Mouse (Mus musculus) kidney, postnatal 0 days (tissue): ENCODE results near the gene Pde3a. TPM values are rescaled to one million over a fixed set of nuclear protein-coding genes. Genes with fewer than 3 reads are reported as not detected.

Source experiments
- ATAC-seq: fragments of 200-750 bp; cut with Nextera tagmentation; replicated peaks from 2 replicates; pipeline ENCODE4 v1.8.0; 2017; ENCODE audit warnings: low read depth, moderate number of reproducible peaks, moderate TSS enrichment, moderate library complexity; ENCODE audit not compliant: low FRiP score
- DNase-seq: peaks from one replicate; pipeline ENCODE4 v3.0.0-alpha.2; 2016; ENCODE audit warnings: low spot score
- H3K27ac ChIP-seq: fragments of 300-500 bp; sonication (generic); 2 replicates; pipeline ENCODE4 v1.5.1; 2014; ENCODE audit warnings: mild to moderate bottlenecking
- H3K27me3 ChIP-seq: fragments of 300-500 bp; sonication (generic); 2 replicates; pipeline ENCODE4 v1.6.1; 2014; ENCODE audit warnings: low read length, mixed read lengths; ENCODE audit not compliant: insufficient read depth
- H3K36me3 ChIP-seq: fragments of 300-500 bp; sonication (generic); 2 replicates; pipeline ENCODE4 v1.6.1; 2014; ENCODE audit warnings: low read length, mixed read lengths; ENCODE audit not compliant: insufficient read depth
- H3K4me1 ChIP-seq: fragments of 300-500 bp; sonication (generic); replicated peaks from 2 replicates; pipeline ENCODE4 v1.6.1; 2014; ENCODE audit warnings: antibody characterized with exemption, low read length, mixed read lengths; ENCODE audit not compliant: insufficient read depth
- H3K4me2 ChIP-seq: fragments of 300-500 bp; sonication (generic); 2 replicates; pipeline ENCODE4 v1.6.1; 2014; ENCODE audit warnings: mild to moderate bottlenecking, low read length, moderate library complexity, mixed read lengths
- H3K4me3 ChIP-seq: fragments of 300-500 bp; sonication (generic); replicated peaks from 2 replicates; pipeline ENCODE4 v1.5.1; 2014; ENCODE audit warnings: low read depth, low read length
- H3K9ac ChIP-seq: fragments of 300-500 bp; sonication (generic); 2 replicates; pipeline ENCODE4 v1.6.1; 2014; ENCODE audit warnings: low read depth, low read length
- H3K9me3 ChIP-seq: fragments of 300-500 bp; sonication (generic); replicated peaks from 2 replicates; pipeline ENCODE4 v1.6.1; 2016; ENCODE audit warnings: low read length, inconsistent platforms, mixed read lengths
- CTCF ChIP-seq: IDR thresholded peaks from 2 replicates; pipeline ENCODE4 v1.5.1; 2016; ENCODE audit warnings: antibody characterized with exemption, low read depth, mild to moderate bottlenecking, moderate library complexity
- WGBS: fragments of 180-500 bp; shearing (Covaris S2); extraction: QIAGEN DNeasy Blood & Tissue Kit; methylation state at CpG from one replicate; pipeline ENCODE4 v1.1.7; 2014; 5-methylcytosine and 5-hydroxymethylcytosine counted together
- polyA plus RNA-seq: library from polyadenylated mRNA; unstranded; fragments of >200 nt; fragmentation: Nextera tagmentation; extraction: Ambion mirVana; gene quantifications from 2 replicates; pipeline ENCODE4 v1.2.1, GENCODE M21; 2015

Pde3a gene
- polyA plus RNA-seq, 1 experiment from 2014 or later: 9.9 TPM

DNA sequence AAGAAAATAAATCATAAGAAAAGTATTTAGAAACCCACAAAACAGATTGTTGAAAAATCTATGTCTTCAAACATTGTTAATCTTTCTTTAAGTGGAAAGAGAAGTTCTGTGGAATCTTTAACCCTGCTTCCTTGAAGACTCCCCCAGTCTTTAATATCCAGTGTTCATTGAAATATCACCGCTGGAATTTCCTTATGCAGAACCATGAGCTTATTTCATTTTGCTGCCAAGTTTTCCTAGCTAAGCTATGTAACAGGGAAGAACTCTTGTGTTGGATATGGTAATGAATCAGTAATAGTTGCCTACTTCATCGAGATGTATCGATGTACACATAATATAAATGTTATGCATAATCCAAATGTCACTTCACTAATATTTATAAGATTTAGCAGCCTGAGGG lies 146.9 kb downstream of the Pde3a start:
- DNase-seq (peak; percentile 76), ATAC-seq (no peak)
- Histone ChIP-seq H3K27me3 (no peaks in the 10 kb centered on the region), H3K27ac (no peak overlapping the region), H3K4me2 (no peak overlapping the region), H3K4me1 (peaks cover 4% of the 10 kb centered on the region; the same call in 1 of the 2 replicates), H3K9me3 (no peaks in the 10 kb centered on the region), H3K9ac (no peak overlapping the region), H3K36me3 (no peaks in the 10 kb centered on the region), H3K4me3 (no peak overlapping the region)
- no peak for TF ChIP-seq CTCF
- WGBS: 57% methylated on average over 3 of the region's 3 CpGs

- DNase-seq: peak; percentile 87
- H3K27ac ChIP-seq: no peak overlapping the region; the same call in 1 of the 2 replicates
Measured at GRCm38 (mm10) chr6:141399411-141399810, 150.3 kb downstream of the Pde3a start.

DNA sequence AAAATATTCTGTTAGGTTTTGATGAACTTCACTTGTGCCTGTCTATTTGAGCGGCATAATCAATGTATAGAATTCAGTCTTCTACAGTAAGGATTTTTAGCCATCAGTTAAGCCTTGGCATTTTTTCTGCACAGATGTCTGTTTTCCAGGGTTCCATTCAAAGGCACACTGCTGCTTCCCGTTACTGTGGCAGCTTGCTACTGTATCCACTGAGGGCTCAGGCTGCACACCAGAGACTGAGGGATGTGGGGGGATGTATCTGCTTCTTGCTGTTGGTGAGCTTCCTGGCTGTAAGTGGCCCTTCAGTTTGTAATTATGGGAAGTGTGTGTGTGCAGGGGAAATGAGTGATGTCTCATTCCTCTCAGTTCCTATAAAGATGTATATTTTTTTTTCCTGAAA lies 154.9 kb downstream of the Pde3a start:
- H3K36me3 ChIP-seq: no peaks in the 10 kb centered on the region
- H3K4me2 ChIP-seq: no peak overlapping the region
- no peak overlapping the region for H3K9ac ChIP-seq
- no peak overlapping the region for H3K4me3 ChIP-seq
- ATAC-seq: no peak
- WGBS: 61% methylated on average over 2 of the region's 2 CpGs
- no peaks in the 10 kb centered on the region for H3K9me3 ChIP-seq
- H3K27me3 ChIP-seq: no peaks in the 10 kb centered on the region
- peaks cover 2% of the 10 kb centered on the region; the same call in 1 of the 2 replicates for H3K4me1 ChIP-seq
- no peak overlapping the region for H3K27ac ChIP-seq
- no peak for TF ChIP-seq CTCF
- no peak for DNase-seq

More at GRCm38 (mm10) chr6:141399411-141399810, 150.3 kb downstream of the Pde3a start:
- Histone ChIP-seq H3K9ac (no peak overlapping the region), H3K36me3 (no peaks in the 10 kb centered on the region), H3K4me1 (peaks cover 4% of the 10 kb centered on the region; the same call in 1 of the 2 replicates), H3K4me3 (no peak overlapping the region), H3K9me3 (no peaks in the 10 kb centered on the region), H3K4me2 (no peak overlapping the region), H3K27me3 (no peaks in the 10 kb centered on the region)
- TF ChIP-seq CTCF: no peak
- ATAC-seq: no peak
- 31% methylated on average over 4 of the region's 4 CpGs for WGBS

DNA sequence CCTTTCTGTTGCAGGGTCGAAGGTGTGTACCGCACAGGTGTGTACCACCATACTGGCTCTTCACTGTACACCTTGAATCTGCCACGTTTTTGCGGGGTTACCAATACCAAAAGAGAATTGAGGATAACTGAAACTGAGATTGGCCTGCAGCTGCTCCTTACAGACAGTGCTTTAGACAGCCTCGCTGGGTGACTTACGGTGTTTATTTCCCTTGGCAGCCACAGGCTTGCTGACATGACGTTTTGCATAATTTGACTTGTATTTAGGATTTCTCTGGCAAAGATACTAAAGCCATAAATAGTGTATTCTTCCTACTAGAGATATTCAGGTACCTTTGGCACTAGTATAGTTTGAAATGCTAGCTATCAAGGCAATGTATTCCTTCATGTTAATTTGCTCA lies 155.6 kb downstream of the Pde3a start:
- no peaks in the 10 kb centered on the region for H3K9me3 ChIP-seq
- ATAC-seq (no peak), DNase-seq (no peak)
- H3K4me1 ChIP-seq: no peaks in the 10 kb centered on the region
- no peak overlapping the region for H3K9ac ChIP-seq
- H3K4me2 ChIP-seq: no peak overlapping the region
- H3K27me3 ChIP-seq: no peaks in the 10 kb centered on the region
- 59% methylated on average over 7 of the region's 7 CpGs for WGBS
- no peak overlapping the region for H3K4me3 ChIP-seq
- TF ChIP-seq CTCF: no peak
- no peaks in the 10 kb centered on the region for H3K36me3 ChIP-seq
- H3K27ac ChIP-seq: no peak overlapping the region

DNA sequence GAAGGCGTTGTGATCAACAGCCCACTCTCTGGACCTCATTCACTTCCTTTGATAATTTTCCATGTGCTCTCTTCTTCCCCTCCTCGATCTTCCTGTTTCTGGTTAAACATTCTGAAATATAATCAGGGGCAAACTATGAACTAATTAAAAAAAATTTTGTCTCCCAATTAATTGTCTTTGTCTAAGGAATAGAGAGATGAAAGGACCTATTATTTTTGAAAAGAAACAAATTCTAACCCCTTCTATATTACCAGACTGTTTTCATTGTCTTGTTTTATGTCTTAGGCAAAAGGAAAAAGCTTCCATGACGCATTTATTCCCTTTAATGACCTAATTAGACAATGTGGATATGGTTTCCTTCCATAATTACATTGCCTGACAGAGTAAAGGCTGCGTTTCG lies 156.4 kb downstream of the Pde3a start:
- DNase-seq: no peak
- Histone ChIP-seq H3K4me1 (no peaks in the 10 kb centered on the region), H3K4me2 (no peak overlapping the region), H3K4me3 (no peak overlapping the region), H3K27me3 (no peaks in the 10 kb centered on the region), H3K27ac (no peak overlapping the region), H3K9me3 (no peaks in the 10 kb centered on the region), H3K36me3 (no peaks in the 10 kb centered on the region), H3K9ac (no peak overlapping the region)
- 42% methylated on average over 5 of the region's 5 CpGs for WGBS
- no peak for ATAC-seq
- TF ChIP-seq CTCF: no peak

DNA sequence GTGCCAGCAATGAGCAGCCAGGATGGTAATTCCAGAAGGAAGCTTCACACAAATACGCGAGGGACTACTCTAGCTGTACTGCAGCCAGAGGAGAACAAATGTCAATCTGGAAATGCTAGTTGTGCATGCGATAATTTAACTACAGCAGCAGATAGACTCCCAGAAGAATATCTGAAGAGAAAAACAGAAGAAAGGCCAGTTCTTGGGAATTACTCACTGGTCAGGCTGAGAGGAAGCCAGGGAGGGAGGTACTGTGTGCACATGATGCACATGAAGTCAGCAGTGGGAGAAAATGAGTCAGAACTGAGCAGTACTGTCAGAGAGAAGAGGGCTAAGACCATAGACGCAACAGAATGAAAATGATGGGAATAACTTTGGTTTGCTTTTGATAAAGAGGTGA lies 159.7 kb downstream of the Pde3a start:
- no peak overlapping the region for H3K4me2 ChIP-seq
- ATAC-seq: no peak
- H3K27me3 ChIP-seq: no peaks in the 10 kb centered on the region
- no peak overlapping the region for H3K27ac ChIP-seq
- WGBS: 85% methylated on average over 4 of the region's 4 CpGs
- H3K9ac ChIP-seq: no peak overlapping the region
- H3K4me1 ChIP-seq: no peaks in the 10 kb centered on the region
- H3K36me3 ChIP-seq: no peaks in the 10 kb centered on the region
- DNase-seq: no peak
- H3K4me3 ChIP-seq: no peak overlapping the region
- TF ChIP-seq CTCF: no peak
- H3K9me3 ChIP-seq: no peaks in the 10 kb centered on the region

GRCm38 (mm10) chr6:141410836-141411235 lies 161.8 kb downstream of the Pde3a start:
- H3K4me3 ChIP-seq: no peak overlapping the region
- H3K9ac ChIP-seq: no peak overlapping the region
- no peak for TF ChIP-seq CTCF
- DNase-seq (no peak), ATAC-seq (no peak)
- no peaks in the 10 kb centered on the region for H3K36me3 ChIP-seq
- 86% methylated on average over 5 of the region's 5 CpGs for WGBS
- no peaks in the 10 kb centered on the region for H3K4me1 ChIP-seq
- no peaks in the 10 kb centered on the region for H3K9me3 ChIP-seq
- no peaks in the 10 kb centered on the region for H3K27me3 ChIP-seq
- no peak overlapping the region for H3K4me2 ChIP-seq
- no peak overlapping the region for H3K27ac ChIP-seq
